Mouse (Mus musculus) NIH3T3 (cell line): ENCODE data around the gene Asic2.

Experiments used
- DNase-seq: peaks from one replicate; pipeline ENCODE4 v3.0.0-alpha.2; 2012; ENCODE audit warnings: low read depth

Gene Asic2

DNA sequence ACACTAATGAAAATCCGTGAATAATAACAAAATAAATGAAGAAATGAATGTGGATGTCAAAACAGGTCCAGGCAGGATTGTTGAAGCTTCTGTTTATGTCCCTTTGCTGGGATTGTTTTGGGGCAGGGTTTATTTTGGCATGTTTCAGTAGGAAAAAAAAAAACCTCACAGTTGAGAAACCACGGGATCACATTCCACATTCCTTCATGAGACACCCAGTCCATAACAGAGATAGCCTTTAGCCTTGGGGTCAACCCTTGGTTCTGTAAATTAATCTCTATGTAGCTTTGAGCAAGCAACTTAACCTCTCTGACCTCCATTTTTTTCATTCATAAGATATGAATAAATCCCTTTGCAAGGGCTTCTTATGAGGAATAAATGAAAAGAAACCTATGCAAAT lies 127.3 kb downstream of the Asic2 start:
- no peak for DNase-seq

DNA sequence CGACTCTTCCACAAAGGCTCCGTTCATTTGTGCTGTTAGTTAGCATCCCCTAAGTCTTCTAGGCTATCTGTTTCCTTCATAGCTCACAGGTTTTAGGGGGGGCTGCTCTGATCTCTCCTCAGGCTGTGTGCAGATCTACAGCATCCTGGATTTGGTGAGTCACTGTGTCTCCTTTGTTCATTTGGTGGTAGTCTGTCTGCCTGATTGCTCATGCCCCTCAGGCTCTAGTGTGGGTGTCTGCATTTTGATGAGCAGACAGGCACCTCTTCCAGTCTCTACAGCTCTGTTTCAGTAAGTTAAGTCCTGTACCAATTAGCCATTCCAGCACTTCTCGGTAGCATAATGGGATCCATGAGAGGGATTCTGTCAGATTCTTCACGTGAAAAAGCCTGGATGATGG lies 129.8 kb downstream of the Asic2 start:
- no peak for DNase-seq

DNA sequence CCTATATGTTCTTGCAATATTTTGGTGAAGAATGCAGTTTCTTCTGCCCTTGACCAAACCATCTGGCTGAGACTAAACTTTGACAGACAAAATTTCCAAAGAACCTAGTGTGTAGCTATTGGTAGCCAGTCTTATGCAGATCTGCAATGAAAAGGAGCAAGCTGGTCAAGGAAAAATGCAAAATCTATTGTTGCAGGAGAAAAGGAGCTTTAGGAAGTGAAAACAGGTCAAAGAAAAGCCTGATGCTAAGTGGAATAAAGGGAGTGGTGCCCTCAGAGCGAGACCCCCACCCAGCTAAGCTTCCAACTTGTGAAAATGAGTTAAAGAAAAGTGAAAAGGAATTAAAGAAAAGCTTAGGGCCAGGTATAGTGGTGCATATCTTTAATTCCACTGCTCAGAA lies 135.9 kb downstream of the Asic2 start:
- DNase-seq: no peak

DNA sequence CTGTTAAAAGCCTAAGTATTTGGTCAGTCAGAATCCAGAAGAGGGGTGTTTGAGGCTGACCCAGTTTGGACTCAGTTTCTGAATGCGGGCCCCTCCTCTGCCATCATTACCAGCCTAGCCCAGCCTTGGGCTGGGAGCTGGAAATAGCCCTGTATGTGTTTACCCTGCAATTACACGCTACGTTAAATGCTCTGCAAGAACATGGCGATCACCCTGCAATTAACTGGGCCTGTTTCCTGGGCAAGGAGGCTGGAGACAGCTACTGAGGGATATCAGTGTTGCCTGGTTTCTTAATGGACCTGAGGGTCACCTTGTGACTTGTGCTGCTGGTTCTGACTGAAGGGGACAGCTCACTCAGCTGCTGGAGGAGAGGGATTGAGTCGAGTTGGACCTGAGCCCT lies 151.7 kb downstream of the Asic2 start:
- DNase-seq: no peak

DNA sequence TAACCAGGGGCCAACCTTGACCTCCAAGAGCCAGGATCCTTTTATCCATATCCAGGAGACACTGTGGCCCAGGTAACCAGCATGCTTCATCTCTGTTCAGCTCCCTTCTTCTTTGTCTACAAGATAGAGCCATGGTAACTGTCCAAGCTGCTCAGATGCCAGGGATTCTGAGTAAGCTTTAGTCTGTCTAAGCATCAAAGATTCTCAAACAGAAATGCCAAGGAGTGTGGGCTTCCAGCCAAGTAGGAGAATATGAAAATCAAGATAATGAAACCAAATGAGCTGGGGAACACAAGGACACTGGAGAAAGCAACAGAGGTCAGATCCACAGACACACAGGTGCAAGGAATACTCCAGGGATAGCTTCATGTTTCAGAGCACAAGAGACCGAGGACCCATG lies 153.4 kb downstream of the Asic2 start:
- DNase-seq: peak; percentile 5

DNA sequence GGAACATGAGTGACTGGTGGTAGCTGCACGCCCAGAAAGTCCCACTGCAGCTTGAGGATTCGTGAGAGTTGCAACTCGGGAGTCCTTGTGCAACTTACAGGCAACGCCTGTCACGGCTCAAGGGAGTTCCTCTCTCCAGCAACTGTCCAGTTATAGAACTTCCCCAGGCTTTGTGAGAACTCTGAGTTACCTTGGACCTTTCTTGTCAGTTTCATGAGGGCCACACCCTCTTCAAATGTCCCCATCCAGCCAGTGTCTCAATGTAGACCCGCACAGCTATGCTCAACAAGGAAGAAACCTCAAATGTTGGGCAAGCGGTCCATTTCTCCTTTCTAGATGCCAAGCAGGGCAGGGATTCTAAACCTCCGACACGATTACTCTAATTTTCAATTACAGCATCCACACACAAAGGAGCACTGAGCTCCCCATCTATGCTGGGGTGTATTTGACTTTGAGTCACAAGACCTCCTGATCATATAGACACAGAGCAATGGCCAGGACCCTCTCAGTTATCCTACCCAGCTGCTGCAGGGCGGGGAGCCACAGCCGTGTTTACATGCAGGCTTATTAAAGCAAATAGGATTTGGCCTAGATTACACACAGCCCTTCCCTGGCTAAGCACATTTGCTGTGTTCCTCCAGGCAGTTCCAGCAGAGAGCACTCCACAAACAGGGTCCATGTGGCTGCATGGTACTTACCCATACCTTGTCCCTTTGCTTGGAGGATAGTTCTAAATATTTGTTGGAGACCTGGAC lies 161.2 kb downstream of the Asic2 start:
- DNase-seq: no peak

DNA sequence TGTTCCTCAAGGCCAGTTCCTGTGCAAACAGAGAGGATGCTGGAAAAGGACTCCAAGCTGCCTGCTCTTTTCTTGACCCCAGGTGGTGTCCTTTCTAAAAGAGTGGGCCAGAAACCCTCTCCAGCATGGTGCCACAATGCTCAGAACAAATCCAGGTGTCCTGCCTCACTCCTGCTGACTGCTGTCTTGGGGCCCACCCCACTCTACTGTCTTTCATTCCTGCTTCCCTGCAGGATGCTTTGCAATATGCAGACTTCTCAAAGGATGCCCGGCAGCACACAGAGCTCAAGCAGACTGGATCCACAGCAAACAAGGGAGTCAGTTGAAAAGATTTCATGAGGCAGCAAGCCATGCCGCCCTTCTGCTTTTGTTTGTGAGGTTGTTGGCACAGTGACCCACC lies 164.7 kb downstream of the Asic2 start:
- DNase-seq: no peak

DNA sequence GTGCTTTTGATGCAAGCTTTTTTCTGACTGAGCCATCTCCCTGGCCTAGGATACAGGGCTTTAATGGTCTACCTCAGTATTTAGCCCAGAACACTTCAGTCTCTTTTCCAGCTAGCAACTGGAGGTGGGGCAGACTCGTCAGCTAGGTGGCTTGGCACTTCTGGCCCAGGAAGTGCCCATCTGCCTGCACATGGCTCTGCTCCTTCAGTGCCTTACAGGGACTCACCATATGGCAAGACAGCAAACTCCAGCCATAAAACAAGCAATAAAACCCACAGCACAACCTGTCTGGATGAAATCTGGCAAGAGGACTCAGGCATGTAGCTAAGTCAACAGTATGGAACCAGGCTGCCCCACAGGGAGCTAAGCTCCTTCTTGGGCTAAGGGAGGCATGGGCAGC lies 165.6 kb downstream of the Asic2 start:
- DNase-seq: no peak

DNA sequence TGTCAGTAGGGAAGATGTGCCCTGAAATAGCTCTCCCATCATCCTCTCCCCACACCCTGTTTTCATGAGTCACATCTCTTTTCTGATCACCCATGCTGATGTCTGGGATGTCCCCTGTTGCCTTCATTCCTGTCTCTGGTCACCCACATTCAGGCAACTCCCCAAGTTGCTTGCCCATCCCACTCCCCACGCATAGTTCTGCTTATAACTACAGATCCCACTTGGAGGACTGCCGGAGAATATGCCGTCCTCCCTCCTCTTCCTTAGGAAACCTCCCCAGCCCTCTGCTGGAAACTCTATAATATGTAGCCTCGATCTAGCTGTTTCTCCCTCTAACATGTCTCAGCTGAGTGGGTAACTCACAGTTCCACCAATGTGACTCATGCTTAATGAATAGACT lies 167.4 kb downstream of the Asic2 start:
- no peak for DNase-seq

DNA sequence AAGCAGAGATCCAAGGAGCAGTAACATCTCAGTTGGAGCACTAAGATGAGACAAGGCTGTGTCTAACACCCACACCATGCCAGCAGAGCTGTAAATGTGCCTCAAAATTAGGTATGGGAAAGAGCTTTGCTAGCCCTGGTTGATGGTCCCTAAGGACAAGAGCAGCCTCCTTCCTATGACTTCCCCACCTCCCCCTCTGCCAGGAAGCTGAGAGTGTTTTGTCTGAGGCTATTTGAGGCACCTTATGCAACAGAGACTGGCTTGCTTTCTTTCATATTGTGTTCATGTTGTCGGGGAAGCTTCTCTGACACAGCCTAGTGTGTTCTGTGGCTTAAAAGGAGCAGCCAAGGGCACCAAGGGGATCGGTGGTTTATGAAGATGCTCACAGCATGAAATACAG lies 174.7 kb downstream of the Asic2 start:
- no peak for DNase-seq

DNA sequence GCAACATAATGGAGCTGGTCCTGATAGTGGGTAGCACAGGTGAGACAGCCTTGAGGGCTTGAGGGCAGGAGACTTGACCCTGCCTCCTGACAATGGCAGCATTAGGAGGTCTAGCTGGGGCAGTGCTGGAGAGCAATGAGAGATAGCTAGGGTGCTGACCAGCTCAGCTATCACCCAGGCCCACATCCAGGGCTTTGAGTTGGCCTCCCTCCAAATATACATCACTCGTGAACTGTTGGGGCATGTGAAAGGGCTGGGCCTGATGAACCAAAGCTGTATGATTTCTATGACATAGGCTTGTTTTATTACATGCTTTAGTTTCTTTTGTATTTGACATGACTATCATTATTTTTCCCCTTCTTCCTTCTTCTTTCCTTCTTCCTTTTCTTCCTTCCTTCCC lies 176.7 kb downstream of the Asic2 start:
- DNase-seq: no peak

DNA sequence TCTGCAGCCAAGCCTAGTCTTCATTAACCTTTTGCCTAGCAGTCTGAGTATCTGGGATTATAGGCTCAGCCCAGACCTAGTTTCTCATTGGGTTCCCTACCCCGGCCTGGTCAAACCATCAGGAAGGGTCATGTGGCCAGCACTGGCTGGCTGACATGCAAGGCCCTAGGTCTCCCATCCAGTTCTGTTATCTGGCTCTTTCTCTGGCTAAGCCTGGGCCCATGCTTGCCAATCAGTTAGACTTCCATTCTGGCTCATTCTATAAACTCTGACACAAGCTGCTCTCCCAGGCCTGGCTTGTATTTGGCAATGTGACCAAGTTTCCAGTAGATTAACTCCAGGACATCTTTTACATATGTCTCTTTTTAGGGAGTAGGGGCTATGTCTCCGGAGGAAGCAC lies 187.7 kb downstream of the Asic2 start:
- no peak for DNase-seq

DNA sequence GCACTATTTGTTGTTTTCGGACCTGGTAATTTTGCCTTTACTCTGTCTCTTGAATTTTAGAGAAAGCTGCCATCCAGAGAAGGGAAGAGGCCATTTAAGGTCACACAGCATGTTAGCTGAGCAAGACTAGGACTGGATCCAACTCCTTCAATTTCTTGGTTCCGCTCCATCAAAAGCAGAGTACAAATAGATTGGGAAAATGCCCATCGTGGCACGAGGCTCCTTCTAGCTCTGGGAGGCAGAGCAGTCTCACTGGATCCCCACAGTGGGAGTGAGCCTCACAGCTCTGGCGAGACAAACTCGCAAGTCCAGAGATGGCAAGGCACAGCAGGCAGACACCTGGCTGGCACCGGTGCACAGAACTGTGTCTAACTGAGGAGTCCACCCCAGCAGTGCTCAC lies 188.4 kb downstream of the Asic2 start:
- DNase-seq: peak; percentile 16

DNA sequence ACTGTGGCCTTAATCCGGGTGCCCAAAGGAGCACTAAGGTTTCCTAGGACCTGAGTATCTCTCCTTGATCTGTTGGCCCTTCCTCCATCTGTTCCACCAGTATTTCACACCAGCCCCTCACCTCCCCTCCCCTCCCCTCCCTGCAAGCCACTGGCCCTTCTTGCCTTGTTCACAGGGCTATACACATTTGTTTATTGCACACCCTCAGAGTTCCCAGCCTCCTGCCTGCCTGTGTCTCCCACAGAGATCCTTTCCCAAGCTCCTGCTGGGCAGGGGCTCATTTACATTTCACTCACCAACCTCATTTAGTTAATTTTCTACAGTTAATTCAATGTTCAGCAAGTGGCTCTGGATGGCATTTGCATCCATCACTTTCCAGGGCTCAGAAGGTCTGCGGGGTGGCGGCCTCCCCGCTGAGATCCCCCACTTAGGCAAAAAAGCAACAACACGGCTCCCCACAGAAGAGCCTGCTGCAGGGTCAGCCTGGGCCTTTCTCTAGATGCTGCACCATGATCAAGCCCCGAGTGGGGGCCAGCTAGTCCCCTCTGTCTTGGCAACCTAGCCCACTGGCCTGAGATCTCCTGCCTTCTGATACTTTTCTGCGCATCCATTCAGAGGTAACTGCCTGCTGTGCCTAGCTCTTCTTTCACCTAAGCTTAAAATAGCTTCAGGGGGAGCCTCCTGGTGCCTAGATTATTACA lies 196.9 kb downstream of the Asic2 start:
- DNase-seq: no peak

DNA sequence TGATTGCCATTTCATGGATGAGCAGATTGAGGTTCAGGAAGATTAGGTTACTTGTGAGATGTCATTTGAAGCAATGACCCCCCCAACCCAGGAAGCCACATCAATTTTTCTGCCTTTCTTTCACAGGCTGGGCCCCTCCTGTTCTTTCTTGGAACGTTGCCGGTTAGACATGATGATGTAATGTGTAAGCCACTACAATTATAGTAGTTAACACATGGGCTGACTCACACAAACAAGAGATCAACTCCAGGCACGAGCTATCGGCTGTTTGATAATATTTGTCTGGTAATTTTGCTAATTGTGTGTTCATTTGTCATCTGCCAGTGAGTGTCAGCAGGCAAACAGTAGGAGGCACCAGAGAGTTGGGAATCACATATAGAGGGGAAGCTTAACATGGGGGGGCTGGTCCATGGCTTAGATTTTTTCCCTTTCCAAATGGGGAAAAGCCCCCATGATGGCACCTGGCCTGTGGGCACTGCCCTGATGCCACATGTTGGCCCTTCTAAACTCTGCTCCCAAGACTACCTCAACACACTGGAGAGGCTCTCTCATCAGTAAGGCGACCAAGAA lies 198.5 kb downstream of the Asic2 start:
- no peak for DNase-seq

DNA sequence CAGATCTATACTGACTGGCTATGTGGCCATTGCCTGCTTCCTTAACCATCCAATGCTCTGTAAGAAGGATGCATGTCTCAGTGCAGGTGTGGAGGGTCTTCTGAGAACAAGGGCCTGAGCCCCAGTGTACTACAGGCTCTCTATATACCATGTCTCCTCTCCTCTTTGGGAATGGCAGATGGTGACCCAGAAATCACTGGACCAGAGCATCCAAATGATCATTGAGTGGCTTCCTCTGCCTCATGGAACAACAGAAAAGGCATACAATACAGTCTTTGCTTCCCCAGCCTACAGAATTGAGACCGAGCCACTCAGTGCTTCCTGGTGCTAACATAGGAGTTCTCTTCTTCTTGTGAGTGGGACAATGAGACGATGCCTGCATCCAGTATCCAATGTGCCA lies 200.0 kb downstream of the Asic2 start:
- DNase-seq: no peak

DNA sequence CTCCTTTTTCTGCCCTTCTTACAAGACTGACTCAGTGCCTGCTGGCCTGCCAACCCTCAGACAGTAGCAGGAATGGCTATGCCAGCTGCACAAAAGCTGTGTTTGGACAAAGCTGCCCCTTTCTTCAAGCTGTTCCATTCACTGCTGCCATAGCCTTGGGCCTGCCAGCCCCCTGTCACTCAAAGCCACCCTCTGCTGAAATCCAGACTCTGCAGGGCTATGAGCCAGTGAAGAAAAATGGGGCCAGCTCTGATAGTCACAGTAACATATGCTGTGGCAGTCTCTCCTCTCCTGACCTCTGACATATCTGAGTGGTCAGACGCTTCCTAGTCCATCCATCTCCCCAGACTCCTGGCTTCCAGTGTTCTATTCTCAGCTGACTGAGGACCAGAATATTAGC lies 200.5 kb downstream of the Asic2 start:
- no peak for DNase-seq

DNA sequence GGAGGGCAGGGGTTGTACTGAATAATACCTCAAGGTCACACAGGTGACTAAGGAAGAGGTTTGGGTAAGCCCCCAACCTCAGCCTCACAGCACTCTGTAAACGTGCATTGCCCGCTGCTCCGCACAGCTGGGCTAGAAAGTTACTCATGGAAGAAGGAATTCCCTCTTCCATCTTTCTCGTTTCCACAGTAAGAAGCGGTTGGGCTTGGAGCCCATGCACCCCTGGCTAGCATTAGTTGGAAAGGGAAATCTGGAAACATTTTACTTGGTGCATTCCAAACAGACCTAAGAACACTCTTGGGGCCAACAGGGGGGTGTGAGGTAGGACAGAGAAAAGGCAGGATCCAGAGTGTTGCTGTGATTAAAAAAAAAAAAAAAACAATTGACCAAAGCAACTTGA lies 203.0 kb downstream of the Asic2 start:
- DNase-seq: peak; percentile 22

DNA sequence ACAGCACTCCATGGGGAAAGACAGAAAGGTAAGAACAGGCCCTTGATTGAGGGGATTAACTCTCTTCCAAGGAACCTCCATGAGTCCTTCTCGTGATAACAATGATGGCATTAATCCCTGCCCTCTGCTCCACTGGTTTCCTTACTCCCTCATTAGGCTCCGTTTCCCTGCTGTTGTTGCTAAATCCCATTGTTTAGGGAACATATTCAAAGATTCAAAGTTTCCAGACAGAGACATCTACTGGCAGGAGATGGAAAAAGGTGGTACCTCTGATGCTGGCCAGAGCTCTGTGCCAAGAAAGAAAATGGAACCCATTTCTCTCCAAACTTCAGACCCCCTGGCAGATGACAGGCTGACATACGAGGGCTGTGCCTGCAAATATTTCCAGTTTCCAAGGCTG lies 203.5 kb downstream of the Asic2 start:
- peak; percentile 2 for DNase-seq

DNA sequence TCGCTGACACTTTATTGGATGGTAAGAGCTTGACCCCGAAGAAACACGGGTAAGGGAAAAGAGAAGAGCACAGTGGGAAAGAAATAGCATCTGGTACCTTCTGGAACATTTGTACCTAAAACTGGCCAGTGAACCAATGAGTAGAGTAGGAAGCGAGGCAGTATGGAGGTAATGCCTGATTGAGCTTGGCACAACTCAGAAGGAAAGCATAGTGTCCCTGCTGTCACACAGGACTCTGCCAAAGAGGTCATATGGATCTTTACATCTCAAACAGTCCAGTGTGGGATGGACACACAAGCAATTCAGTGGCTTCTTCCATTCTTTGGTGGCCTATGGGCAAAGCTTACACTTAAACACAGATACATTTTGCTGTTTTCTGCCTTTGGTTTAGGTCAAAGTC lies 211.0 kb downstream of the Asic2 start:
- no peak for DNase-seq

DNA sequence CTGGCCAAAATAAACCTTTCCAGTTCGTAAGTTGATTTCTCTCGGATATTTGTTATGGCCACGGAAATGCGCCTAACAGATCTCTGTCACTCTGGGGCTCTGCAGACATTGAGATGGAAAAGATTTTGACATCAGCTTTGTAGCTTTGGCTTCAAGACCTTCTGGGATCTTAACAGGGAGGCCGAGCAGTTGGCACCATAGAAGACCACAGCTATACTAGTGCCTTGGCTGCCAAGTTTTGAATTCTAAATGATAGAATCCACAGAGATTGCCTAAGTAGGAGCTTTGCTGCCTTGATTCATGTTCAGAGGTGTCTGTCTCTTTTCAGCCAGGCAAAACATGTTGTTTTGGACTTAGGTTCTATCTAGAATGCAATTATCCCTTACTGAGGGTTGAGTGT lies 217.4 kb downstream of the Asic2 start:
- no peak for DNase-seq

DNA sequence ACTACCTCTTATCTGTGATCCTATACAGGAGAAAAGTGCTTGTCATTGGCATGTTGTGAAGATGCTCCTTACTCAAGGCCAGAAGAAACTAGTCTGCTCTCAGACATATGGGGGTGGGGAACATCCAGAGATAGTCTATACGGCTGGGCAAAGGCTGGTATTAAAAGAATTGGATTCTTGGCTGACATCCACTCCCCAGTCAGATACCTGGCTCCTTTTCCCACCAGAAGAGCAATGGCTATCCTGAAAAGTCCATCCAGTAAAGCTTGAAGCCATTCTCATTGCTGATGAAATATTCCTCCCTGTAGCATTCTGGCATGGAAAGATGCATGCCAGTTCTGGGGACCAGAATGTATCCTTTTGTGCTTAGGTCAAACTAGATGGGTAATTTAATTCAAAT lies 218.2 kb downstream of the Asic2 start:
- no peak for DNase-seq

DNA sequence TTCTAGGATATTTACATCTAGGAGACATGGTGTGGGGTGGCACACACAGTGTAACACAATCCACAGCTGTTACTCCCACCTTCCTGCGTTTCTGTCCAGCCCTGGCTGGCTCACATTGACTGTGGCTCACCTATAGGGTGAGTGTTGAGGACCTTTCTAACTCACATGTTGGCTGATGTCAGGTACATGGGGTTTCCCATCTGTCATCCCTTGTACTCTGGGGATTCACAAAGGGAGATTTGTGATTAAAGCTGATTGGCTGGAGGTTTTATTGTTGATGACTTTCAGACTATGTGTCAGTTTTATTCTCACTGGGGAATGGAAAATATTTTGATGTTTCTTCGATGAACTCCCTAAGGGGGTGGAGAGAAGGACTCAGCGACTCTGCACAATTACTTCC lies 229.3 kb downstream of the Asic2 start:
- no peak for DNase-seq

DNA sequence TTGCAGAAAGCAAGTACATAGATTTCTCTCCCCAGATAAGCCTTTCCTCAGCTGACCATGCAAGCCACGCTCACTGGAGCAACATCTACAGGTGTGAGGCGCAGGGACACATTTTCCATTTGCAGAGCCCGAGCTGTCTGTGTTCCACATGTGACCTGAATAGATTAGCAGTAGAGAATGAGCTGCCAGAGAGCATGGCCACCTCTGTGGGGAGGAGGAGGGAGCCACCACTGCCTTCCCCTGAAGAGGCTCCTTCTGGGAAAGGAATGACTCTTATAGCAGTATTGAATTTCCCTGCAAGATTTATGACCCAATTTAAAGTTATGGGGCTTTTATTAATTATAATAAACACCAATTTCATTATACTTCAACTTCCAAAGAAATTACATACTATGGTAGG lies 230.5 kb downstream of the Asic2 start:
- no peak for DNase-seq
